Comparison of ENCODE assay signal across 30 mouse cellular contexts in genomic region chr1:132780961-132781360, GRCm38 (mm10). TPM values are rescaled to one million over a fixed set of nuclear protein-coding genes. Genes with fewer than 3 reads are reported as not detected.
DNase-seq lines count a peak whose midpoint lies in the region; ATAC-seq and TF ChIP-seq lines count a peak whose summit lies in the region.
"Had no signal": no experiment of that assay in that cellular context is flagged by ENCODE, and none has a peak within 500 bp of the region (broad histone marks: within the 10 kb centered on the region; RNA-seq: fewer than 3 reads in every experiment).

No protein-coding gene starts in this region.

- no peaks in the 10 kb centered on the region for H3K27me3 ChIP-seq in forebrain, embryonic 14.5 days (replicated peaks; ENCODE audit: control insufficient read depth, insufficient read depth, low read length)
- H3K27me3 ChIP-seq in forebrain, embryonic 11.5 days (ENCODE audit: control insufficient read depth, insufficient read depth, low read length) = no peaks in the 10 kb centered on the region
- no peaks in the 10 kb centered on the region for H3K27me3 ChIP-seq in hindbrain, postnatal 0 days (ENCODE audit: insufficient read depth, low read length)
- no peaks in the 10 kb centered on the region for H3K27me3 ChIP-seq in hindbrain, embryonic 11.5 days (ENCODE audit: control insufficient read depth, insufficient read depth, low read length)
- H3K27me3 ChIP-seq in liver, embryonic 11.5 days (replicated peaks; ENCODE audit: control insufficient read depth, insufficient read depth, low read length) = no peaks in the 10 kb centered on the region
- H3K27me3 ChIP-seq: liver, embryonic 13.5 days; stomach, embryonic 15.5 days had no signal

- H3K9ac ChIP-seq in forebrain, embryonic 14.5 days (ENCODE audit: low read length) = no peak overlapping the region
- no peak overlapping the region for H3K9ac ChIP-seq in forebrain, embryonic 11.5 days (ENCODE audit: low read length)
- no peak overlapping the region for H3K9ac ChIP-seq in hindbrain, postnatal 0 days (replicated peaks; ENCODE audit: low read length)
- H3K9ac ChIP-seq in hindbrain, embryonic 11.5 days (ENCODE audit: low read depth, low read length) = no peak overlapping the region
- no peak overlapping the region for H3K9ac ChIP-seq in liver, embryonic 11.5 days (ENCODE audit: low read depth, low read length)
- H3K9ac ChIP-seq: forebrain, postnatal 0 days; heart, embryonic 13.5 days; liver, embryonic 13.5 days; stomach, embryonic 15.5 days had no signal

- no peaks in the 10 kb centered on the region for H3K4me1 ChIP-seq in forebrain, embryonic 14.5 days (ENCODE audit: control insufficient read depth, insufficient read depth, low read length)
- H3K4me1 ChIP-seq in forebrain, embryonic 11.5 days (replicated peaks; ENCODE audit: control insufficient read depth, insufficient read depth, low read length) = no peaks in the 10 kb centered on the region
- no peaks in the 10 kb centered on the region for H3K4me1 ChIP-seq in hindbrain, postnatal 0 days (ENCODE audit: insufficient read depth, low read length)
- no peaks in the 10 kb centered on the region for H3K4me1 ChIP-seq in hindbrain, embryonic 11.5 days (replicated peaks; ENCODE audit: control insufficient read depth, insufficient read depth, low read length)
- no peaks in the 10 kb centered on the region for H3K4me1 ChIP-seq in liver, embryonic 11.5 days (replicated peaks; ENCODE audit: control insufficient read depth, insufficient read depth, low read length)
- H3K4me1 ChIP-seq: heart, embryonic 13.5 days; liver, embryonic 13.5 days; megakaryocyte, embryonic 14.5 days; stomach, embryonic 15.5 days had no signal

- no peaks in the 10 kb centered on the region for H3K36me3 ChIP-seq in forebrain, embryonic 14.5 days (ENCODE audit: control insufficient read depth, insufficient read depth, low read length)
- no peaks in the 10 kb centered on the region for H3K36me3 ChIP-seq in forebrain, embryonic 11.5 days (ENCODE audit: control insufficient read depth, insufficient read depth, low read length)
- H3K36me3 ChIP-seq in hindbrain, postnatal 0 days (ENCODE audit: insufficient read depth, low read length) = no peaks in the 10 kb centered on the region
- no peaks in the 10 kb centered on the region for H3K36me3 ChIP-seq in hindbrain, embryonic 11.5 days (ENCODE audit: control insufficient read depth, insufficient read depth, low read length)
- no peaks in the 10 kb centered on the region for H3K36me3 ChIP-seq in liver, embryonic 11.5 days (ENCODE audit: control insufficient read depth, insufficient read depth, low read length)
- H3K36me3 ChIP-seq: heart, embryonic 13.5 days; hindbrain, embryonic 10.5 days; liver, embryonic 13.5 days; stomach, embryonic 15.5 days had no signal

- no peak overlapping the region for H3K4me3 ChIP-seq in forebrain, embryonic 14.5 days (ENCODE audit: low read depth, low read length)
- no peak overlapping the region for H3K4me3 ChIP-seq in forebrain, embryonic 11.5 days (ENCODE audit: low read depth, low read length)
- no peak overlapping the region for H3K4me3 ChIP-seq in hindbrain, postnatal 0 days (ENCODE audit: low read length)
- H3K4me3 ChIP-seq in hindbrain, embryonic 11.5 days (ENCODE audit: low read depth, low read length) = no peak overlapping the region
- H3K4me3 ChIP-seq in liver, embryonic 11.5 days (ENCODE audit: low read depth, low read length) = no peak overlapping the region
- H3K4me3 ChIP-seq: erythroblast, embryonic 14.5 days; heart, embryonic 13.5 days; hindbrain, embryonic 10.5 days; layer of hippocampus, adult 2 months; liver, embryonic 13.5 days; megakaryocyte, embryonic 14.5 days; stomach, embryonic 15.5 days had no signal

- TF ChIP-seq CTCF in hindbrain, postnatal 0 days (IDR thresholded peaks at IDR 0.05; ENCODE audit: low read depth) = no peak

- 87% methylated on average over 5 of the region's 5 CpGs for WGBS in forebrain, embryonic 14.5 days
- WGBS in forebrain, embryonic 11.5 days = 87% methylated on average over 5 of the region's 5 CpGs
- WGBS in hindbrain, postnatal 0 days = 90% methylated on average over 5 of the region's 5 CpGs
- 85% methylated on average over 5 of the region's 5 CpGs for WGBS in hindbrain, embryonic 11.5 days
- 88% methylated on average over 5 of the region's 5 CpGs for WGBS in liver, embryonic 11.5 days

- peak overlapping the region; percentile 52; the same call in 1 of the 2 replicates for H3K27ac ChIP-seq in forebrain, embryonic 14.5 days (ENCODE audit: low read depth, low read length)
- no peak overlapping the region for H3K27ac ChIP-seq in forebrain, embryonic 11.5 days (ENCODE audit: low read depth, low read length)
- no peak overlapping the region for H3K27ac ChIP-seq in hindbrain, postnatal 0 days
- no peak overlapping the region for H3K27ac ChIP-seq in hindbrain, embryonic 11.5 days (ENCODE audit: low read depth, low read length)
- no peak overlapping the region for H3K27ac ChIP-seq in liver, embryonic 11.5 days (ENCODE audit: low read depth, low read length)
- H3K27ac ChIP-seq: heart, embryonic 13.5 days; hindbrain, embryonic 10.5 days; layer of hippocampus, adult 2 months; liver, embryonic 13.5 days; stomach, embryonic 15.5 days had no signal

- no peak for ATAC-seq in forebrain, embryonic 14.5 days
- ATAC-seq in forebrain, embryonic 11.5 days (replicated peaks; ENCODE audit: low FRiP score) = no peak
- 0 out of 2 replicates have a peak, but pooled peaks have one; percentile 5 for ATAC-seq in hindbrain, postnatal 0 days
- no peak for ATAC-seq in hindbrain, embryonic 11.5 days (ENCODE audit: low FRiP score)
- no peak for ATAC-seq in liver, embryonic 11.5 days (replicated peaks; ENCODE audit: low FRiP score)
- ATAC-seq: activated CD4-positive, CD25-positive, alpha-beta regulatory T cell, adult 4 months; lung, postnatal 0 days had no signal

- DNase-seq in forebrain, embryonic 14.5 days (ENCODE audit: low spot score) = no peak
- DNase-seq in forebrain, embryonic 11.5 days (ENCODE audit: low spot score) = no peak
- DNase-seq in hindbrain, postnatal 0 days (ENCODE audit: low spot score) = no peak
- DNase-seq in hindbrain, embryonic 11.5 days (ENCODE audit: low spot score) = no peak
- peak; percentile 71 for DNase-seq in kidney, adult 9 months
- no peak for DNase-seq in kidney, postnatal 4 days
- DNase-seq in kidney, postnatal 14 days = peak; percentile 8
- DNase-seq in liver, embryonic 11.5 days (ENCODE audit: low spot score) = no peak
- DNase-seq: adrenal gland, adult 2 months; adrenal gland, postnatal 36 days; cerebellum, adult 2 months; cerebellum, postnatal 14 days; forebrain, postnatal 0 days; heart, postnatal 10 days; left cerebral cortex, postnatal 4 days; liver, embryonic 13.5 days; lung, adult 18-20 months; lung, postnatal 4 days; right cerebral cortex, postnatal 25 days had no signal

- H3K4me2 ChIP-seq in forebrain, embryonic 14.5 days (ENCODE audit: low read length) = no peak overlapping the region
- no peak overlapping the region for H3K4me2 ChIP-seq in forebrain, embryonic 11.5 days (ENCODE audit: low read depth, low read length, severe bottlenecking)
- H3K4me2 ChIP-seq in hindbrain, postnatal 0 days (ENCODE audit: low read depth, low read length) = no peak overlapping the region
- H3K4me2 ChIP-seq in hindbrain, embryonic 11.5 days (replicated peaks; ENCODE audit: low read depth, low read length) = no peak overlapping the region
- H3K4me2 ChIP-seq in liver, embryonic 11.5 days = no peak overlapping the region
- H3K4me2 ChIP-seq: heart, embryonic 13.5 days; liver, embryonic 13.5 days; stomach, embryonic 15.5 days had no signal

- H3K9me3 ChIP-seq in forebrain, embryonic 14.5 days (replicated peaks; ENCODE audit: control insufficient read depth, low read length) = no peaks in the 10 kb centered on the region
- no peaks in the 10 kb centered on the region for H3K9me3 ChIP-seq in forebrain, embryonic 11.5 days (ENCODE audit: control insufficient read depth, low read length)
- H3K9me3 ChIP-seq in hindbrain, postnatal 0 days (ENCODE audit: low read length) = no peaks in the 10 kb centered on the region
- H3K9me3 ChIP-seq in hindbrain, embryonic 11.5 days (ENCODE audit: control insufficient read depth, low read length) = no peaks in the 10 kb centered on the region
- H3K9me3 ChIP-seq in liver, embryonic 11.5 days (ENCODE audit: control insufficient read depth, low read length) = no peaks in the 10 kb centered on the region
- H3K9me3 ChIP-seq: heart, embryonic 13.5 days; hindbrain, embryonic 10.5 days; liver, embryonic 13.5 days; megakaryocyte, embryonic 14.5 days; stomach, embryonic 15.5 days had no signal

RNA-seq across cellular contexts. Expression of gene Nfasc, which starts 39.4 kb away (rescaled TPM):
- polyA plus RNA-seq in forebrain, embryonic 14.5 days (2014; fragmentation: Nextera tagmentation; extraction: Ambion mirVana) = 26.9 and 40.3 TPM in 2 replicates
- polyA plus RNA-seq in forebrain, embryonic 11.5 days (2014; fragmentation: Nextera tagmentation; extraction: Ambion mirVana) = 19.9 and 21.9 TPM in 2 replicates
- total RNA-seq in hindbrain, postnatal 0 days (2014; rRNA removed) = 69.6 and 74.6 TPM in 2 replicates
- polyA plus RNA-seq in hindbrain, postnatal 0 days (2015; fragmentation: Nextera tagmentation; extraction: Ambion mirVana) = 26.5 and 30.5 TPM in 2 replicates
- 26.9 and 38.0 TPM in 2 replicates for polyA plus RNA-seq in hindbrain, embryonic 11.5 days (2014; fragmentation: Nextera tagmentation; extraction: Ambion mirVana)
- 0.14 and 0.36 TPM in 2 replicates for polyA plus RNA-seq in liver, embryonic 11.5 days (2014; fragmentation: Nextera tagmentation; extraction: Ambion mirVana)
- total RNA-seq: CH12.LX; monocyte, adult 5-6 weeks had no signal
- polyA plus RNA-seq: activated CD4-positive, CD25-positive, alpha-beta regulatory T cell, adult 4 months; C2C12; erythroblast, embryonic 14.5 days had no signal

Comparison
In these comparisons a context has a peak if more than half of its experiments do, and no peak if none do; other contexts are left out.
1. DNase-seq: peak in kidney, adult 9 months (single experiment) and kidney, postnatal 14 days (single experiment); none in forebrain, embryonic 14.5 days (single experiment), forebrain, embryonic 11.5 days (single experiment), hindbrain, postnatal 0 days (single experiment), hindbrain, embryonic 11.5 days (single experiment), kidney, postnatal 4 days (0 of 2) and liver, embryonic 11.5 days (single experiment).
2. RNA of gene Nfasc, which starts 39.4 kb away (polyA plus RNA-seq): 26.9 to 38.0 TPM in hindbrain, embryonic 11.5 days, 26.5 to 30.5 TPM in hindbrain, postnatal 0 days, 26.9 to 40.3 TPM in forebrain, embryonic 14.5 days and 19.9 to 21.9 TPM in forebrain, embryonic 11.5 days; 0.14 to 0.36 TPM in liver, embryonic 11.5 days; every median in the first group is over 10 times any median in the second.